Mouse (Mus musculus) megakaryocyte, embryonic 14.5 days (primary cell): Measurements from ENCODE around the gene Cyp2e1.

Experiments
- FLI1 ChIP-seq: IDR thresholded peaks from 2 replicates; pipeline ENCODE4 v1.6.1; 2012; ENCODE audit warnings: low read length, inconsistent platforms, mixed read lengths
- GATA1 ChIP-seq: IDR thresholded peaks from 3 replicates; pipeline ENCODE4 v1.6.1; 2012; ENCODE audit warnings: mixed read lengths, low read length, inconsistent platforms, borderline replicate concordance

GRCm38 (mm10) chr7:140748116-140748826 lies 15.3 kb upstream of the Cyp2e1 start:
- TF ChIP-seq FLI1 (no peak), GATA1 (no peak)
